Mouse (Mus musculus) hindbrain, embryonic 12.5 days (tissue): ENCODE data around the gene Oprl1. TPM values are rescaled to one million over a fixed set of nuclear protein-coding genes. Genes with fewer than 3 reads are reported as not detected.
A peak's percentile ranks its signal among the peaks of the same experiment; 100 is the strongest.

ENCODE experiments used
- ATAC-seq: fragments of 200-750 bp; cut with Nextera tagmentation; 2 replicates; pipeline ENCODE4 v1.8.0; 2017; ENCODE audit warnings: moderate TSS enrichment; ENCODE audit not compliant: low FRiP score
- H3K27ac ChIP-seq: fragments of 300-500 bp; sonication (generic); 2 replicates; pipeline ENCODE4 v1.5.1; 2016; ENCODE audit warnings: mild to moderate bottlenecking
- H3K27me3 ChIP-seq: fragments of 300-500 bp; sonication (generic); 2 replicates; pipeline ENCODE4 v1.6.1; 2016; ENCODE audit warnings: mild to moderate bottlenecking
- H3K36me3 ChIP-seq: fragments of 300-500 bp; sonication (generic); 2 replicates; pipeline ENCODE4 v1.6.1; 2016; ENCODE audit warnings: mild to moderate bottlenecking
- H3K4me1 ChIP-seq: fragments of 300-500 bp; sonication (generic); 2 replicates; pipeline ENCODE4 v1.6.1; 2016
- H3K4me2 ChIP-seq: fragments of 300-500 bp; sonication (generic); replicated peaks from 2 replicates; pipeline ENCODE4 v1.6.1; 2016; ENCODE audit warnings: mild to moderate bottlenecking
- H3K4me3 ChIP-seq: fragments of 300-500 bp; sonication (generic); 2 replicates; pipeline ENCODE4 v1.5.1; 2016; ENCODE audit warnings: mild to moderate bottlenecking
- H3K9ac ChIP-seq: fragments of 300-500 bp; sonication (generic); 2 replicates; pipeline ENCODE4 v1.6.1; 2016; ENCODE audit warnings: mild to moderate bottlenecking, moderate library complexity
- H3K9me3 ChIP-seq: fragments of 300-500 bp; sonication (generic); replicated peaks from 2 replicates; pipeline ENCODE4 v1.6.1; 2016; ENCODE audit warnings: mild to moderate bottlenecking
- WGBS: fragments of 180-500 bp; shearing (Covaris S2); methylation state at CpG from one replicate; pipeline ENCODE4 v1.1.7; 2016; 5-methylcytosine and 5-hydroxymethylcytosine counted together
- polyA plus RNA-seq: library from polyadenylated mRNA; unstranded; fragments of >200 nt; fragmentation: Nextera tagmentation; extraction: Ambion mirVana; gene quantifications from 2 replicates; pipeline ENCODE4 v1.2.1, GENCODE M21; 2016

Oprl1 gene
- 42.7 and 43.2 TPM in 2 replicates for polyA plus RNA-seq

- Histone ChIP-seq H3K36me3 (peaks cover 16% of the 10 kb centered on the region), H3K4me3 (peak within 1 kb of the TSS; percentile 46), H3K27ac (peak within 1 kb of the TSS; percentile 90), H3K4me2 (peak within 1 kb of the TSS; percentile 55), H3K9me3 (no peaks in the 10 kb centered on the region), H3K27me3 (no peaks in the 10 kb centered on the region), H3K9ac (peak within 1 kb of the TSS; percentile 63), H3K4me1 (peaks cover 33% of the 10 kb centered on the region)
- ATAC-seq: peak; percentile 81
- WGBS: 2% methylated on average over 7 of the region's 7 CpGs
Measured at GRCm38 (mm10) chr2:181714903-181715326, at the start of gene Oprl1. Gene Oprl1, plus strand, starts transcription at chr2:181715016.

- H3K4me3 ChIP-seq: peak overlapping the region; percentile 41
- no peaks in the 10 kb centered on the region for H3K36me3 ChIP-seq
- H3K4me2 ChIP-seq: peak overlapping the region; percentile 72
- peaks cover 28% of the 10 kb centered on the region for H3K4me1 ChIP-seq
- no peak overlapping the region for H3K27ac ChIP-seq
- WGBS: 4% methylated on average over 55 of the region's 56 CpGs
- H3K9me3 ChIP-seq: no peaks in the 10 kb centered on the region
- peak overlapping the region; percentile 35; the same call in 1 of the 2 replicates for H3K9ac ChIP-seq
- peaks cover 61% of the 10 kb centered on the region for H3K27me3 ChIP-seq
- ATAC-seq: no peak
Measured at GRCm38 (mm10) chr2:181670285-181670912, 44.4 kb upstream of the Oprl1 start.

GRCm38 (mm10) chr2:181670913-181671311, 43.9 kb upstream of the Oprl1 start:
- Histone ChIP-seq H3K36me3 (no peaks in the 10 kb centered on the region), H3K4me2 (peak overlapping the region; percentile 72), H3K27me3 (peaks cover 61% of the 10 kb centered on the region), H3K9me3 (no peaks in the 10 kb centered on the region), H3K4me1 (peaks cover 33% of the 10 kb centered on the region), H3K4me3 (peak overlapping the region; percentile 41), H3K27ac (no peak overlapping the region), H3K9ac (peak overlapping the region; percentile 50; the same call in 1 of the 2 replicates)
- 2% methylated on average over 41 of the region's 41 CpGs for WGBS
- ATAC-seq: no peak

GRCm38 (mm10) chr2:181671326-181671725, 43.5 kb upstream of the Oprl1 start, which contains the start of gene Sox18:
Gene Sox18, minus strand, starts transcription at chr2:181671640.
- H3K4me1 ChIP-seq: peaks cover 36% of the 10 kb centered on the region
- WGBS: under 1% methylated on average over 43 of the region's 43 CpGs

GRCm38 (mm10) chr2:181671984-181672383, 42.8 kb upstream of the Oprl1 start:
- peaks cover 37% of the 10 kb centered on the region for H3K4me1 ChIP-seq

More at GRCm38 (mm10) chr2:181671326-181671725, 43.5 kb upstream of the Oprl1 start, which contains the start of gene Sox18:
- Histone ChIP-seq H3K27ac (no peak within 1 kb of the TSS), H3K4me3 (peak within 1 kb of the TSS; percentile 41), H3K36me3 (no peaks in the 10 kb centered on the region), H3K9ac (peak within 1 kb of the TSS; percentile 50), H3K4me2 (peak within 1 kb of the TSS; percentile 72), H3K9me3 (no peaks in the 10 kb centered on the region), H3K27me3 (peaks cover 61% of the 10 kb centered on the region)
- ATAC-seq: no peak

GRCm38 (mm10) chr2:181673501-181673900, 41.3 kb upstream of the Oprl1 start:
- Histone ChIP-seq H3K36me3 (no peaks in the 10 kb centered on the region), H3K4me2 (no peak overlapping the region), H3K9me3 (no peaks in the 10 kb centered on the region), H3K4me1 (peaks cover 40% of the 10 kb centered on the region), H3K9ac (no peak overlapping the region), H3K27ac (no peak overlapping the region; the same call in 1 of the 2 replicates), H3K27me3 (peaks cover 52% of the 10 kb centered on the region), H3K4me3 (no peak overlapping the region)
- ATAC-seq: no peak
- WGBS: 28% methylated on average over 1 of the region's 1 CpGs

More at GRCm38 (mm10) chr2:181671984-181672383, 42.8 kb upstream of the Oprl1 start:
- Histone ChIP-seq H3K36me3 (no peaks in the 10 kb centered on the region), H3K27ac (no peak overlapping the region), H3K27me3 (peaks cover 61% of the 10 kb centered on the region), H3K9ac (no peak overlapping the region), H3K9me3 (no peaks in the 10 kb centered on the region), H3K4me2 (no peak overlapping the region), H3K4me3 (no peak overlapping the region)
- WGBS: 24% methylated on average over 7 of the region's 7 CpGs
- ATAC-seq: no peak

GRCm38 (mm10) chr2:181674934-181675333, 39.9 kb upstream of the Oprl1 start:
- Histone ChIP-seq H3K36me3 (no peaks in the 10 kb centered on the region), H3K27ac (no peak overlapping the region), H3K9ac (no peak overlapping the region), H3K9me3 (no peaks in the 10 kb centered on the region), H3K4me1 (peaks cover 44% of the 10 kb centered on the region), H3K27me3 (peaks cover 37% of the 10 kb centered on the region), H3K4me3 (no peak overlapping the region), H3K4me2 (0 out of 2 replicates have a peak overlapping the region, but pooled peaks have one; percentile 41)
- WGBS: 72% methylated on average over 4 of the region's 4 CpGs
- ATAC-seq: no peak

GRCm38 (mm10) chr2:181675454-181675853, 39.4 kb upstream of the Oprl1 start:
- no peaks in the 10 kb centered on the region for H3K36me3 ChIP-seq
- ATAC-seq: no peak
- WGBS: 3% methylated on average over 14 of the region's 14 CpGs
- 0 out of 2 replicates have a peak overlapping the region, but pooled peaks have one; percentile 55 for H3K27ac ChIP-seq
- H3K9ac ChIP-seq: 0 out of 2 replicates have a peak overlapping the region, but pooled peaks have one; percentile 32
- no peaks in the 10 kb centered on the region for H3K9me3 ChIP-seq
- H3K27me3 ChIP-seq: peaks cover 32% of the 10 kb centered on the region
- H3K4me2 ChIP-seq: peak overlapping the region; percentile 41
- H3K4me1 ChIP-seq: peaks cover 39% of the 10 kb centered on the region
- H3K4me3 ChIP-seq: peak overlapping the region; percentile 11; the same call in 1 of the 2 replicates

- Histone ChIP-seq H3K4me2 (no peak overlapping the region), H3K27me3 (peaks cover 22% of the 10 kb centered on the region), H3K4me3 (no peak overlapping the region), H3K36me3 (no peaks in the 10 kb centered on the region), H3K9ac (no peak overlapping the region), H3K27ac (peak overlapping the region; percentile 55; the same call in 1 of the 2 replicates), H3K9me3 (no peaks in the 10 kb centered on the region), H3K4me1 (peaks cover 38% of the 10 kb centered on the region)
- WGBS: 24% methylated on average over 2 of the region's 2 CpGs
- ATAC-seq: no peak
Measured at GRCm38 (mm10) chr2:181676424-181676823, 38.4 kb upstream of the Oprl1 start.

- Histone ChIP-seq H3K4me2 (no peak overlapping the region), H3K27me3 (peaks cover 14% of the 10 kb centered on the region), H3K4me1 (peaks cover 34% of the 10 kb centered on the region), H3K9ac (no peak overlapping the region), H3K9me3 (no peaks in the 10 kb centered on the region), H3K27ac (0 out of 2 replicates have a peak overlapping the region, but pooled peaks have one; percentile 25), H3K36me3 (no peaks in the 10 kb centered on the region), H3K4me3 (no peak overlapping the region)
- ATAC-seq: no peak
- WGBS: 56% methylated on average over 5 of the region's 5 CpGs
Measured at GRCm38 (mm10) chr2:181677096-181677754, 37.6 kb upstream of the Oprl1 start.

- Histone ChIP-seq H3K27ac (0 out of 2 replicates have a peak overlapping the region, but pooled peaks have one; percentile 25), H3K4me2 (no peak overlapping the region), H3K9ac (no peak overlapping the region), H3K4me3 (no peak overlapping the region), H3K36me3 (no peaks in the 10 kb centered on the region), H3K4me1 (peaks cover 34% of the 10 kb centered on the region), H3K27me3 (peaks cover 9% of the 10 kb centered on the region), H3K9me3 (no peaks in the 10 kb centered on the region)
- WGBS: 70% methylated on average over 3 of the region's 3 CpGs
- no peak for ATAC-seq
Measured at GRCm38 (mm10) chr2:181677755-181678098, 37.1 kb upstream of the Oprl1 start.

- no peaks in the 10 kb centered on the region for H3K9me3 ChIP-seq
- H3K36me3 ChIP-seq: no peaks in the 10 kb centered on the region
- peaks cover 30% of the 10 kb centered on the region for H3K4me1 ChIP-seq
- peak; percentile 63; the same call in 1 of the 2 replicates for ATAC-seq
- no peak overlapping the region for H3K4me3 ChIP-seq
- no peak overlapping the region for H3K27ac ChIP-seq
- H3K27me3 ChIP-seq: no peaks in the 10 kb centered on the region; the same call in 1 of the 2 replicates
- no peak overlapping the region for H3K9ac ChIP-seq
- H3K4me2 ChIP-seq: no peak overlapping the region
- 41% methylated on average over 1 of the region's 1 CpGs for WGBS
Measured at GRCm38 (mm10) chr2:181678780-181679179, 36.0 kb upstream of the Oprl1 start.
